ENCODE assay signal across 7 mouse cellular contexts in the genomic region with DNA sequence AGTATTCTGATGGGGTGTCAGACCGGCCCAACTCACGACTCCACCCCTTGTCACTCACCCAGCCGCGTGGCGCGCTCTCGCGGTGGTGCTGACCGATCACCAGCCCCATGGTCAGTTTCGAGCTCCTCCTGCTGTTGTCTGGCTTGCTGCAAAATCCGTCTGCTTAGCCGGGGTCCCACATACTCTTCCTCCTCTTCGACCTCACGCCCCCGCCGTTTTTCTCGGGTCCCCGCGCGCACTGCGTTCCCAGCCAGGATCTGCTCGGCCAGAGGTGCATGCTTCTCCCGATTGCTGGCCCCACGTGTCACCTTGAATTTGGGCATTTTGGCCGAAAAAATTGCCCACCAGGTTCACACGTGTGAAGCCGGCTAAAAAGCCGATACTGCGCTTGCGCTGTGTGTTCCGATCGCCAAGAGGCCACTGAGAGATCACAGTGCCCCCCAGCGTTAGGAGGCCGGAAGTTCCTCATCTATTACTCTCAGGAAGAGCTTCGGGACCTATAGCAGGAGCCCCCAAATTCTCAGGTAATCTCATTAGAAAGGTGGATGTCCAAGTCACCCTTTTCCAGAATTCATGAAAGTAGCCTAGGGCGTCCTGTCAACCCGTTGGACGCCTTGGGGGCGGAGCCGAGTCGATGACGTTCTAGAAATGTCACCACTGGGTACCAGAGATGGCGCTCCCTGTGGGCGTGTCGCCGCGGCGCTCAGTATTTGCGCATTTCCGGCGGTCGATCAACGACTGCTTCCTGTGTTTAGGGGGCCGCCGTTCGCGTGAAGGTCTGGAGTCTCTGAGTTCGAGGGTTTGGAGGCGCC. TPM values are rescaled to one million over a fixed set of nuclear protein-coding genes. Genes with fewer than 3 reads are reported as not detected.
DNase-seq lines count a peak whose midpoint lies in the region; ATAC-seq lines count a peak whose summit lies in the region.

TSS of gene Bysl (minus strand) at position 644 of the 812 bp plus-strand sequence.
TSS of gene Med20 (plus strand) at position 734 of the 812 bp plus-strand sequence.
TSS of gene Gm20517 (plus strand) at position 741 of the 812 bp plus-strand sequence.

- 0 out of 2 replicates have a peak, but pooled peaks cover 4% of the 10 kb centered on the region for H3K36me3 ChIP-seq in intestine, embryonic 16.5 days (ENCODE audit: control insufficient read depth, insufficient read depth, low read length)
- H3K36me3 ChIP-seq in midbrain, embryonic 11.5 days (ENCODE audit: control insufficient read depth, insufficient read depth, low read length), result peaks cover 3% of the 10 kb centered on the region; the same call in 1 of the 2 replicates

- peaks cover 24% of the 10 kb centered on the region for H3K4me1 ChIP-seq in intestine, embryonic 16.5 days (ENCODE audit: control insufficient read depth, insufficient read depth, low read length)
- peaks cover 17% of the 10 kb centered on the region for H3K4me1 ChIP-seq in midbrain, embryonic 11.5 days (ENCODE audit: control insufficient read depth, insufficient read depth, low read length)

- DNase-seq in adrenal gland, adult 2 months, result peak; percentile 96
- peak; percentile 94 for DNase-seq in embryo, embryonic 11.5 days (ENCODE audit: low read depth, low spot score)
- peak; percentile 93 to 97 for DNase-seq in gastrocnemius, postnatal 4 days (ENCODE audit: low spot score in 2 of 2)
- peak; percentile 97 for DNase-seq in left cerebral cortex, postnatal 36 days (ENCODE audit: low spot score in 2 of 2)
- DNase-seq in midbrain, embryonic 11.5 days (ENCODE audit: low spot score, missing footprints), result peak; percentile 100
- peak; percentile 94 for DNase-seq in skeletal muscle tissue, adult 2 months (ENCODE audit: low read depth, low spot score)

- H3K9ac ChIP-seq in intestine, embryonic 16.5 days (ENCODE audit: low read depth, low read length), result peak within 1 kb of the TSS; percentile 79
- peak within 1 kb of the TSS; percentile 77 for H3K9ac ChIP-seq in midbrain, embryonic 11.5 days (ENCODE audit: low read length)

- peak within 1 kb of the TSS; percentile 75 for H3K4me2 ChIP-seq in intestine, embryonic 16.5 days (ENCODE audit: low read depth, low read length)
- H3K4me2 ChIP-seq in midbrain, embryonic 11.5 days, result peak within 1 kb of the TSS; percentile 92

- ATAC-seq in intestine, embryonic 16.5 days, result peak; percentile 96
- ATAC-seq in midbrain, embryonic 11.5 days (ENCODE audit: low FRiP score), result peak; percentile 97

- under 1% methylated on average over 59 of the region's 59 CpGs for WGBS in intestine, embryonic 16.5 days
- WGBS in midbrain, embryonic 11.5 days, result under 1% methylated on average over 59 of the region's 59 CpGs

- H3K27ac ChIP-seq in intestine, embryonic 16.5 days (ENCODE audit: low read length), result peak within 1 kb of the TSS; percentile 79
- no peak within 1 kb of the TSS; the same call in 1 of the 2 replicates for H3K27ac ChIP-seq in midbrain, embryonic 11.5 days (ENCODE audit: low read depth, low read length)

- no peaks in the 10 kb centered on the region for H3K9me3 ChIP-seq in intestine, embryonic 16.5 days (ENCODE audit: control insufficient read depth, low read length)
- no peaks in the 10 kb centered on the region for H3K9me3 ChIP-seq in midbrain, embryonic 11.5 days (ENCODE audit: control insufficient read depth, low read length)

- peak within 1 kb of the TSS; percentile 79 for H3K4me3 ChIP-seq in intestine, embryonic 16.5 days (ENCODE audit: low read length)
- peak within 1 kb of the TSS; percentile 87 for H3K4me3 ChIP-seq in midbrain, embryonic 11.5 days (ENCODE audit: low read depth, low read length)

- intact Hi-C loops in left cerebral cortex, postnatal 36 days (cut with DNase I), result loop anchor here (1.0 to 5.0 kb wide), 4 partner anchors 18 to 244 kb away; partner anchors contain the start of genes Frs3, Mrps10 and Tomm6

- no peaks in the 10 kb centered on the region for H3K27me3 ChIP-seq in intestine, embryonic 16.5 days (replicated peaks; ENCODE audit: control insufficient read depth, insufficient read depth, low read length)
- no peaks in the 10 kb centered on the region for H3K27me3 ChIP-seq in midbrain, embryonic 11.5 days (ENCODE audit: control insufficient read depth, insufficient read depth, low read length)

RNA-seq across cellular contexts. Expression of gene Bysl, which starts in this region (rescaled TPM):
- 10 to 100 TPM; 17.6 to 22.5 TPM for total RNA-seq in adrenal gland, adult 2 months (2021)
- polyA plus RNA-seq in adrenal gland, adult 2 months (2012; rRNA removed), result 9.4 and 11.7 TPM in 2 replicates
- total RNA-seq in gastrocnemius, postnatal 4 days (2021), result 10 to 100 TPM; 15.3 to 15.7 TPM
- polyA plus RNA-seq in intestine, embryonic 16.5 days (2015; fragmentation: Nextera tagmentation; extraction: Ambion mirVana), result 17.7 and 22.0 TPM in 2 replicates
- total RNA-seq in left cerebral cortex, postnatal 36 days (2021), result 10 to 100 TPM; 17.5 to 18.1 TPM
- polyA plus RNA-seq in midbrain, embryonic 11.5 days (2014; fragmentation: Nextera tagmentation; extraction: Ambion mirVana), result 29.6 and 30.4 TPM in 2 replicates

RNA-seq across cellular contexts. Expression of gene Med20, which starts in this region (rescaled TPM):
- 10 to 100 TPM; 32.9 to 40.6 TPM for total RNA-seq in adrenal gland, adult 2 months (2021)
- polyA plus RNA-seq in adrenal gland, adult 2 months (2012; rRNA removed), result 15.2 and 17.4 TPM in 2 replicates
- 10 to 100 TPM; 21.7 to 26.1 TPM for total RNA-seq in gastrocnemius, postnatal 4 days (2021)
- 40.4 and 41.4 TPM in 2 replicates for polyA plus RNA-seq in intestine, embryonic 16.5 days (2015; fragmentation: Nextera tagmentation; extraction: Ambion mirVana)
- 10 to 100 TPM; 24.7 to 30.7 TPM for total RNA-seq in left cerebral cortex, postnatal 36 days (2021)
- polyA plus RNA-seq in midbrain, embryonic 11.5 days (2014; fragmentation: Nextera tagmentation; extraction: Ambion mirVana), result 39.0 and 41.2 TPM in 2 replicates

RNA-seq across cellular contexts. Expression of gene Gm20517, which starts in this region (rescaled TPM):
- total RNA-seq in adrenal gland, adult 2 months (2021), result 1 to 10 TPM; 2.1 to 2.8 TPM
- polyA plus RNA-seq in adrenal gland, adult 2 months (2012; rRNA removed), result 1.8 and 3.1 TPM in 2 replicates
- 1 to 10 TPM; 2.6 to 4.0 TPM for total RNA-seq in gastrocnemius, postnatal 4 days (2021)
- 0.73 and 0.78 TPM in 2 replicates for polyA plus RNA-seq in intestine, embryonic 16.5 days (2015; fragmentation: Nextera tagmentation; extraction: Ambion mirVana)
- 1 to 10 TPM; 4.5 to 7.8 TPM for total RNA-seq in left cerebral cortex, postnatal 36 days (2021)
- polyA plus RNA-seq in midbrain, embryonic 11.5 days (2014; fragmentation: Nextera tagmentation; extraction: Ambion mirVana), result 1.4 and 1.8 TPM in 2 replicates
